Mouse (Mus musculus) kidney, postnatal 36 days (tissue): ENCODE data around the gene Aadat.
A peak's percentile ranks its signal among the peaks of the same experiment; 100 is the strongest.
"Not testable (repeated sequence)": the region's sequence is repeated elsewhere in the genome, so short reads cannot be mapped to it uniquely, and the experiment has no call there.

Experiments used
- DNase-seq, 2 experiments: peaks; one replicate each; pipeline ENCODE4 v3.0.0; 2021 to 2022; ENCODE audit warnings: mixed read lengths in 2 of 2

Gene Aadat

GRCm38 (mm10) chr8:60505653-60506521 is at the start of gene Aadat:
TSS of gene Aadat (plus strand) at chr8:60505932.
- peak; percentile 83 to 86 for DNase-seq

- DNase-seq = peak; percentile 62 to 84
Observed at GRCm38 (mm10) chr8:60466686-60467335, 38.9 kb upstream of the Aadat start.

GRCm38 (mm10) chr8:60490147-60490546 is 15.6 kb upstream of the Aadat start:
- peak in 1 of 2 experiments; percentile 69 for DNase-seq

GRCm38 (mm10) chr8:60491871-60492270 is 13.9 kb upstream of the Aadat start:
- DNase-seq = peak; percentile 37 to 44

GRCm38 (mm10) chr8:60492471-60492870 is 13.3 kb upstream of the Aadat start:
- DNase-seq = peak; percentile 76 to 89

- peak; percentile 26 to 50 for DNase-seq
Observed at GRCm38 (mm10) chr8:60494606-60495005, 11.1 kb upstream of the Aadat start.

GRCm38 (mm10) chr8:60495046-60495445 is 10.7 kb upstream of the Aadat start:
- DNase-seq = peak; percentile 54 to 77

GRCm38 (mm10) chr8:60503098-60503497 is 2.6 kb upstream of the Aadat start, which contains the start of gene Gm10283:
TSS of gene Gm10283 (minus strand) at chr8:60503198.
- DNase-seq = no peak

- no peak for DNase-seq
Observed at GRCm38 (mm10) chr8:60518286-60518685, 12.6 kb downstream of the Aadat start.

- DNase-seq = peak in 1 of 2 experiments; percentile 21
Observed at GRCm38 (mm10) chr8:60534945-60535344, 29.2 kb downstream of the Aadat start.

GRCm38 (mm10) chr8:60566783-60567182 is 61.1 kb downstream of the Aadat start:
- DNase-seq = no peak

- peak; percentile 14 to 58 for DNase-seq
Observed at GRCm38 (mm10) chr8:60577231-60577630, 71.5 kb downstream of the Aadat start.

- DNase-seq = no peak
Observed at GRCm38 (mm10) chr8:60583369-60583768, 77.6 kb downstream of the Aadat start.

GRCm38 (mm10) chr8:60591352-60592105 is 85.8 kb downstream of the Aadat start:
- not testable (repeated sequence) for DNase-seq

- peak; percentile 69 to 82 for DNase-seq
Observed at GRCm38 (mm10) chr8:60594761-60595160, 89.0 kb downstream of the Aadat start.
